Comparison of ENCODE assay signal across 21 mouse cellular contexts in the genomic region with DNA sequence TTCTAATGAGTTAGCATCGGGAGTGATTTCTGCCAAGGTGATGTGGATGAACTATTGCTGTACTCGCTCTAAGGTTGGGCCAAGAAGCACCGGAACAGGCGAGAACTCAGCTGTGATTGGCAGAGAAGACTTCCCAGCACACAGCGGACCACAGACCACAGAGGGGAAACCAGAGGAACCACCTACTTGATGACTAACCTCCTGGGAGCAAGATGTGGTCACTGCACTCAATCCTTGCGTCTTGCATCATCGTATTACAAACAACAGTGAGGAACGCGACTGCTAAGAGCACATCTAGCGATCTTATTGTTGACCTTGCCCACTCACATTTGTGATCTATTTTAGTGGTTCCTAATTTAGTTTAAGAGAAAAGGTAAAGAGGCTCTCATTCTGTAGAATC.
DNase-seq lines count a peak whose midpoint lies in the region; ATAC-seq and TF ChIP-seq lines count a peak whose summit lies in the region.
"Had no signal": no experiment of that assay in that cellular context is flagged by ENCODE, and none has a peak within 500 bp of the region (broad histone marks: within the 10 kb centered on the region; RNA-seq: fewer than 3 reads in every experiment).

No protein-coding gene starts in this region.

- H3K27ac ChIP-seq in layer of hippocampus, adult 2 months, result peak overlapping the region; percentile 62
- H3K27ac ChIP-seq: embryonic facial prominence, embryonic 15.5 days; gastrocnemius, adult 2 months; heart, embryonic 10.5 days; hindbrain, embryonic 15.5 days had no signal

- peak; percentile 43; the same call in 1 of the 2 replicates for ATAC-seq in megakaryocyte, adult 5-6 weeks (ENCODE audit: poor library complexity, severe bottlenecking)
- ATAC-seq: forebrain, embryonic 16.5 days; intestine, embryonic 16.5 days had no signal

- no peak overlapping the region for H3K4me3 ChIP-seq in layer of hippocampus, adult 2 months
- H3K4me3 ChIP-seq: embryonic facial prominence, embryonic 15.5 days; gastrocnemius, adult 2 months; heart, embryonic 10.5 days; hindbrain, embryonic 15.5 days had no signal

- no peak for TF ChIP-seq CTCF in layer of hippocampus, adult 2 months (conservative IDR thresholded peaks at IDR 0.05)

- DNase-seq in adrenal gland, adult 2 months, result peak; percentile 6
- DNase-seq in adrenal gland, postnatal 10 days, result no peak
- DNase-seq in layer of hippocampus, adult 2 months (ENCODE audit: low spot score in 2 of 2), result no peak
- DNase-seq in layer of hippocampus, postnatal 25 days (ENCODE audit: extremely low spot score in 1 of 2, low spot score in 1 of 2), result no peak
- DNase-seq in Muller cell, postnatal 12 days (ENCODE audit: inconsistent ontology term), result peak; percentile 48
- DNase-seq in kidney, postnatal 25 days, result no peak
- no peak for DNase-seq in cerebellum, adult 18-20 months
- DNase-seq: adrenal gland, adult 8-10 months; cerebellum, adult 11 months; cerebellum, adult 9-10 months; cerebellum, postnatal 25 days; gastrocnemius, adult 2 months; gastrocnemius, postnatal 25 days; heart, adult 18-20 months; heart, postnatal 14 days had no signal

Comparison
In these comparisons a context has a peak if more than half of its experiments do, and no peak if none do; other contexts are left out.
1. DNase-seq: peak in adrenal gland, adult 2 months (single experiment) and Muller cell, postnatal 12 days (single experiment); none in adrenal gland, postnatal 10 days (single experiment), layer of hippocampus, adult 2 months (0 of 2), layer of hippocampus, postnatal 25 days (0 of 2), kidney, postnatal 25 days (0 of 2) and cerebellum, adult 18-20 months (0 of 2).